Mouse (Mus musculus): ENCODE measurements around the gene Agbl5.

Gene Agbl5

GRCm38 (mm10) chr5:30954065-30954464 lies 65.6 kb downstream of the Agbl5 start:
- DNase-seq: peak; percentile 74 to 82

DNA sequence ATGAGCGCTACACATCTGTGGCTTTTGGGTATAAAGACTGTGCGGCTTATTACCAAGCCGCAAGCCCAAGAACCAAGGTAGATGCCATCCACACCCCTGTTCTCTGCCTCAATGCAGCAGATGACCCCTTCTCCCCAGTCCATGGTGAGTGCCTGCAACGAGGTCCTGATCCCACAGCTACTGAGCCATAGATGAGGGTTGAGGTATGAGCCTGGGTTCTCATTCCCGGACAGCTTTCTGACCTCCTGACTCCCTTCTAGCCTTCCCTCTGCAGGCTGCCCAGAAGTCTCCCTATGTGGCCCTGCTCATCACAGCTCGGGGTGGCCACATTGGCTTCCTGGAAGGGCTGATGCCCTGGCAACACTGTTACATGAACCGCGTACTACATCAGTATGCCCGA lies 66.1 kb downstream of the Agbl5 start:
- DNase-seq: no peak

GRCm38 (mm10) chr5:30955751-30956150 lies 67.3 kb downstream of the Agbl5 start:
- DNase-seq: peak; percentile 30 to 56
